Mouse (Mus musculus) adrenal gland, postnatal 14 days (tissue): Measurements from ENCODE around the gene Gm11011. TPM values are rescaled to one million over a fixed set of nuclear protein-coding genes. Genes with fewer than 3 reads are reported as not detected.

Experiments
- DNase-seq: peaks from one replicate; pipeline ENCODE4 v3.0.0; 2021; ENCODE audit warnings: mixed read lengths
- total RNA-seq: library from RNA; stranded (reverse); gene quantifications from 2 replicates; pipeline ENCODE4 v1.2.3, GENCODE M21; 2021

The Gm11011 gene
- total RNA-seq, 1 experiment from 2014 or later, result not detected

GRCm38 (mm10) chr2:169586688-169587087 is 857 bp downstream of the Gm11011 start:
- no peak for DNase-seq

DNA sequence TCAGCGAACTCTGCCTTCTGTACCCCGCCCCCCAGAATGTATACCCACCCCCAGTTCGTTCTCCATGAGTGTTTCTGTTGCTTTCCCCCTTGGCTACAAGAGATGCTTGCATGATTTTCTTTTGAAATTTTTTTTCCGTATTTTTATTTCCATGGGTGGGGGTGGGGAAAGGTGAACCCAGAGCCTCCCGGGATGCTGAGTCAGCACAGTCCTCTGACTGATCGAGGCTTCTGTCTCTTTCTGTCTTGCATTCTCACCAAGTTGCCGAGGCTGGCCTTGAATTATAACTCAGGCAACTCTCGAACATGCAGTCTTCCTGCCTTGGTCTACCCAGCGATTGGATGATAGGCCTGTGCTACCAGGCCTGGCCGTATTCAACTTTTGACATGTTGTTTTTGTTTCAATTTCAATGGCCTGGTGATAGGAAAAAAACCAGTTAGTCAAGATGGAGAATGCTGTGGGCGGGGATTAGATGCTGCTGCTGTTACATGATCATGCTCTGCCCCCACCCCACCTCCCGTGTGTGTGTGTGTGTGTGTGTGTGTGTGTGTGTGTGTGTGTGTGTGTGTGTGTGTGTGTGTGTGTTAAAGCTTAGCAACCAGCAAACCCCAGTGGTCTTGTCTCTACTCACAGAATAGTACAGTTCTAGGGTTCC is 1.8 kb downstream of the Gm11011 start:
- no peak for DNase-seq

DNA sequence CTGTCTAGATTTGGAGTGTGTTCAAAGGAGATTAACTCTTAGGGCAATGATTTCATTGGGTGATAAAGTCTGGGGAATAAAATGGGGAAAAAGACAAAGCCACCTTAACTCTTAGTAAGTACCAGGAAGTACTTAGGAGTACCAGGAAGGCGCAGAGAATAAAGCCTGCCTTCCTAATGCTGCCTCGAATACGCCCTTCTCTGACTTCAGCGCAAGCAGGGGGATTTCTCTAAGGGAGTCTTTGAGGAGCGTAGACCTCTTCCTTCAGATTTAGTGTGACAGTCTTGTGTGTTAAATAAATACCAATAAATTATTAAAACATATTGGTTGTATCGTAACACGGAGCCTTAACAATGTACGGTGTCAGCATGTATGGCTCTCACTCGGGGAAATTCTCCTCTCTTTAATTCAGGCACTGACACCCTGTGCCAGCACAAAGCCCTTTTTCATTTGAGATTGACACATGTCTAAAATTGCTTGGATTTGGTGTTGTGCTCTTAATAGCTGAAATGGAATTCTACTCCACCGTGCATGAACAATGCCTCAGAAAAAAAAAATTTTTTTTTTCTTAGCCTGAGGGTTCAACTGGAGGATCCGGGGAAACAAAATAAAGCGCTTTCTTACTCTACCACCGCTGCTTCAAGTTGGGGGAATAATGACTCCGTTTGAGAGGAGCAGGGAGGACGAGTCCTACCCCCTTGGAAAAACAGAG is 2.6 kb downstream of the Gm11011 start:
- no peak for DNase-seq

- no peak for DNase-seq
Observed at GRCm38 (mm10) chr2:169583476-169583875, 4.1 kb downstream of the Gm11011 start.

DNA sequence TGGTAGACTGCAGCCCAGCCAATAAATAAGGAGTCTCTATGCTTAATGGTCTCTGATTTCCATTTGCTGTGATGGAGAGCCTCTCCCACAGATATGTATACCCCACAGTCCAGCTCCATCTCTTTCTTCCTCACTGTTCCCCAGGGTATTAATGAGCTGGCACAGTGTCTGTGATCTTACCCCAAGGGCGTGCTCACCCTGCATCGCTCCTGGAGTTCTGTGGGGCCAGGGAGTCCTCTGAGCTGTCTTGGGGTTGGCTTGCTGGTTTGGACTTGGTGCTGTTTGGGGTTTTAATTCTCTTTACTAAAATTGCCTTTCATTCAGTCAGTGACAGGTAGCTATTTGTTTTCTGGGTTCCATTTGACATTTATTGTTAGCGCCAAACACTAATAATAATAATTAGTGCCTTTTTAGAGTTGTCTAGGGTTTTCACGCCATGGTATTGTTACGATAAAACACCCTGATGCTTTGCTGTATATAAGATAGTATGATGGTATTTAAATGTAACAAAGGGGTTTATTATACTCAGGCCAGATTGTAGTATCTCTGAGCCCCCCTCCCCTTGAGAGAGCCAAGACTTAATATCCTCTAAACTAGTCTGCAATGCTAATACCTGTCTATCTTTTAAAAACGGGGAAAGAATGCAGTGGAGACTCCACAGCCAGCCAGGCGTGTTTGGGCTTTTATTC is 9.9 kb downstream of the Gm11011 start:
- DNase-seq, result no peak

GRCm38 (mm10) chr2:169570063-169570462 is 17.5 kb downstream of the Gm11011 start:
- no peak for DNase-seq

DNA sequence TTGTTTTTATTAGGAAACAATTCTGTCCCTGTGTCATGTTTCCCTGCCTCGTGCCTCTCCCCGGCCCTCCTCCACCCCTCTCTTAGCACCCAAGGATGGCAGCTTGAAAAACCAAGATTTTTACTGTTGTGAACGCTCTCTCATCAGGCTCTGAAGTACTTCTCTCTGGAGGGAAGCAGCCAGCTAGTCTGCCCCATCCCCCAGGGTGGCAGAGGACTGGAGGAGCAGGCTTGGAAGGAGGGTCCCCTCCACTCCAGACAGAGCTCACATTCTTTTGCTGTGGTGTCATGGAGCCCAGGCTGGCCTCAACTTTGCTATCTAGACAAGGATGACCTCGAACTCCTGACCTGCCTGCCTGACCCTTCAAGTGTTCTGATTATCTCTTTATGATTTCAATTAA is 21.4 kb downstream of the Gm11011 start:
- no peak for DNase-seq

DNA sequence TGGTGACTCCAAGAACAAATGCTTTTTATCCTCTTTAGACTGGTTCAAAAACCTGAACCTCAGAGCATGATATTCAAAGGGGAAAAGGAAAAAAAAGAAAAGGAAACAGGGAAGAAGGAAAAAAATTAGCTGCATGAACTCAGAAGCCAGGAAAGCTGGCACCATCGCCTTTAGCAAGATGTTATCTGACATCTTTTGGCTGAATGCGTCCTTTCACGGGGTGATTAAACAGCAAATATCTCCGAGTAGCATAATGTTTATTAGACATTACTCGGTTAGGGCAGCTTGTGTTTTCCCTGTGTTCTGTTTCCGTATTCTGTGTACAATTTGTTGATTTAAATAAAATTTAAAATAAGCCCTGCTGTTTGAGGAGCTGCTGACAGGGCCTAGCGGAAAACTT is 21.8 kb downstream of the Gm11011 start:
- no peak for DNase-seq

DNA sequence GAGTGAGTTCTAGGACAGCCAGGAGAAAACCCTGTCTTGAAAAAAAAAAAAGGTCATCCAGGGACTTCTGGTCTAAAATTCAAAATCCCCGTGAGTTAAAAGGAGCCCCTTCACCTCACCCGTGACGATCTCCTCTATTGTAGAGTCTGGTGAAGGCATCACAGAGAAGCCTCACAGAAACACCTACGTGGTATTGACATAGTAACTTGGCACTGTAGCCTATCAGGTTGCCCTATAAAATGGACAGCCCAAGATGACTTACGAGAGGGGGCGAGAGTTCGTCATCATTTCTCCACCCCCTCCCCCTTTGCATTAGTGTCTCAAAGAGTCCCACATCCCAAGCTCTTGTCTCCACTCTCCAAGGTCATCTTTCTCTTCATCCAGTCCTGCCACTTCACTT is 41.9 kb downstream of the Gm11011 start:
- no peak for DNase-seq

- no peak for DNase-seq
Observed at GRCm38 (mm10) chr2:169538906-169539305, 48.6 kb downstream of the Gm11011 start.

Other genes with a start within 250 kb of the Gm11011 start
- gene Tshz2, start 45.3 kb upstream of the Gm11011 start, total RNA-seq, result 49.7 and 56.1 TPM in 2 replicates